ENCODE assay signal across 1 mouse cellular context in the genomic region with DNA sequence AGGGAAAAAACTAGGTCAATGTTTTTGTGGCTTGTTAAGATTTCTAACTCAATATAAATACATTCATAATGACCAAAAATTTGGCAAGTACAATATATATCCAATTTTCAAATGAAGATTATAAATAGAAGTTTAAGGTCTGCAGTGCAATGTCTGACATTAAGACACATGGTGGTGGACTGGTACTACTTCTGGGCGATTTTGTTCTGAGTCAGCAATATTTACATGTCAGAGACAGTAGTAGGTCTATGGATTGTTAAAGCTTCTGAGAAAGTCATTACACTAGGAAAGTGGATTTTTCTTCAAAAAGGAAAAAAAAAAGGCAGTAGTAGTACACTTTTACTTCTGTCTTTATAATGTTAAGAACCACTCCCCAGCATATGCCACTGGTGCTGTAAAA.
TF ChIP-seq lines count a peak whose summit lies in the region.

No protein-coding gene starts in this region.

TF ChIP-seq in MEL, 35 proteins besides CTCF, POLR2A, EP300 and RAD21 (continued from another document):
- TF ChIP-seq POLR2AphosphoS5 (IDR thresholded peaks at IDR 0.05; ENCODE audit: borderline replicate concordance, low read depth, low read length) (no peak), ZC3H11A (IDR thresholded peaks at IDR 0.05; ENCODE audit: low read depth, low read length) (no peak), SMC3 (IDR thresholded peaks at IDR 0.05; ENCODE audit: low read depth, low read length) (no peak)
TF ChIP-seq in MEL: peak in this region for 1.
